9 mouse cellular contexts compared by ENCODE assay signal in genomic region chr5:31055216-31056140, GRCm38 (mm10). TPM values are rescaled to one million over a fixed set of nuclear protein-coding genes. Genes with fewer than 3 reads are reported as not detected.
A peak's percentile ranks its signal among the peaks of the same experiment; 100 is the strongest.
DNase-seq lines count a peak whose midpoint lies in the region; ATAC-seq and TF ChIP-seq lines count a peak whose summit lies in the region.
"Had no signal": no experiment of that assay in that cellular context is flagged by ENCODE, and none has a peak within 500 bp of the region (broad histone marks: within the 10 kb centered on the region; RNA-seq: fewer than 3 reads in every experiment).

No protein-coding gene starts in this region.

- H3K27ac ChIP-seq in kidney, adult 2 months (ENCODE audit: insufficient read depth, low read depth, low read length): no peak overlapping the region
- peak overlapping the region; percentile 37 to 59 for H3K27ac ChIP-seq in heart, embryonic 14.5 days (replicated peaks in 1 of 2; ENCODE audit: control insufficient read depth in 1 of 2, insufficient read depth in 1 of 2, low read depth in 2 of 2, low read length in 2 of 2)
- peak overlapping the region; percentile 17 for H3K27ac ChIP-seq in liver, postnatal 0 days (ENCODE audit: low read depth)
- H3K27ac ChIP-seq in stomach, embryonic 16.5 days (ENCODE audit: low read length): peak overlapping the region; percentile 57

- H3K4me1 ChIP-seq in kidney, adult 2 months (ENCODE audit: control insufficient read depth, insufficient read depth, low read length): peaks cover 11% of the 10 kb centered on the region; the same call in 1 of the 2 replicates
- peaks cover 3 to 16% of the 10 kb centered on the region in 2 experiments; a peak in 3 of 4 replicates for H3K4me1 ChIP-seq in heart, embryonic 14.5 days (ENCODE audit: control insufficient read depth in 2 of 2, insufficient read depth in 2 of 2, low read length in 2 of 2)
- H3K4me1 ChIP-seq in liver, postnatal 0 days (ENCODE audit: insufficient read depth): peaks cover 17% of the 10 kb centered on the region
- H3K4me1 ChIP-seq in stomach, embryonic 16.5 days (ENCODE audit: control insufficient read depth, insufficient read depth, low read length): peaks cover 15% of the 10 kb centered on the region

- peak overlapping the region; percentile 76 for H3K4me2 ChIP-seq in heart, embryonic 14.5 days (ENCODE audit: low read length)
- H3K4me2 ChIP-seq in liver, postnatal 0 days (ENCODE audit: low read depth, low read length): peak overlapping the region; percentile 99
- H3K4me2 ChIP-seq in stomach, embryonic 16.5 days (ENCODE audit: low read depth, low read length): peak overlapping the region; percentile 94

- TF ChIP-seq CTCF in kidney, adult 2 months (conservative IDR thresholded peaks at IDR 0.05; ENCODE audit: insufficient read depth, insufficient read length, low read depth, low read length): no peak
- no peak for TF ChIP-seq CTCF in liver, postnatal 0 days (IDR thresholded peaks at IDR 0.05; ENCODE audit: low read depth)

- no peak for TF ChIP-seq POLR2A in kidney, adult 2 months (IDR thresholded peaks at IDR 0.05; ENCODE audit: low read depth, low read length)

- DNase-seq in kidney, adult 2 months: no peak
- DNase-seq in kidney, adult 9 months: no peak
- DNase-seq in NIH3T3 (ENCODE audit: low read depth): peak; percentile 18
- DNase-seq in liver, postnatal 0 days: no peak
- no peak for DNase-seq in thymus, adult 18-20 months

- H3K36me3 ChIP-seq in kidney, adult 2 months (ENCODE audit: control insufficient read depth, insufficient read depth, low read length): no peaks in the 10 kb centered on the region; the same call in 1 of the 2 replicates
- H3K36me3 ChIP-seq in heart, embryonic 14.5 days (ENCODE audit: control insufficient read depth, insufficient read depth, low read length): peaks cover 42% of the 10 kb centered on the region
- peaks cover 25% of the 10 kb centered on the region for H3K36me3 ChIP-seq in liver, postnatal 0 days (replicated peaks; ENCODE audit: insufficient read depth, low read length)
- H3K36me3 ChIP-seq in stomach, embryonic 16.5 days (ENCODE audit: control insufficient read depth, insufficient read depth, low read length): 0 out of 2 replicates have a peak, but pooled peaks cover 6% of the 10 kb centered on the region

- no peaks in the 10 kb centered on the region for H3K9me3 ChIP-seq in heart, embryonic 14.5 days (ENCODE audit: control insufficient read depth, low read length)
- H3K9me3 ChIP-seq in liver, postnatal 0 days (ENCODE audit: low read length): no peaks in the 10 kb centered on the region
- H3K9me3 ChIP-seq in stomach, embryonic 16.5 days (replicated peaks; ENCODE audit: control insufficient read depth, low read length): no peaks in the 10 kb centered on the region

- 0 out of 2 replicates have a peak, but pooled peaks have one; percentile 14 for ATAC-seq in heart, embryonic 14.5 days (ENCODE audit: insufficient number of reproducible peaks, insufficient read depth, low FRiP score, low read depth)
- no peak for ATAC-seq in liver, postnatal 0 days
- no peak for ATAC-seq in stomach, embryonic 16.5 days (ENCODE audit: insufficient read depth, low FRiP score)
- ATAC-seq in erythroid progenitor cell, adult 5-6 weeks (replicated peaks; ENCODE audit: low FRiP score, poor library complexity, severe bottlenecking): no peak

- WGBS in kidney, adult 2 months: 38% methylated on average over 19 of the region's 19 CpGs
- 25% methylated on average over 19 of the region's 19 CpGs for WGBS in heart, embryonic 14.5 days
- WGBS in liver, postnatal 0 days (ENCODE audit: insufficient replicate concordance): 17% methylated on average over 19 of the region's 19 CpGs
- WGBS in stomach, embryonic 16.5 days: 17% methylated on average over 19 of the region's 19 CpGs

- no peak for TF ChIP-seq EP300 in liver, postnatal 0 days (IDR thresholded peaks at IDR 0.05; ENCODE audit: low read depth)

- H3K27me3 ChIP-seq in kidney, adult 2 months (replicated peaks; ENCODE audit: control insufficient read depth, insufficient read depth, low read length): no peaks in the 10 kb centered on the region
- H3K27me3 ChIP-seq in heart, embryonic 14.5 days (ENCODE audit: control insufficient read depth, insufficient read depth, low read length): no peaks in the 10 kb centered on the region
- H3K27me3 ChIP-seq in liver, postnatal 0 days (ENCODE audit: insufficient read depth, low read length): no peaks in the 10 kb centered on the region
- no peaks in the 10 kb centered on the region for H3K27me3 ChIP-seq in stomach, embryonic 16.5 days (ENCODE audit: control insufficient read depth, insufficient read depth, low read length)

- H3K4me3 ChIP-seq in kidney, adult 2 months (ENCODE audit: insufficient read depth, low read depth, low read length): peak overlapping the region; percentile 59
- peak overlapping the region; percentile 51 to 60 for H3K4me3 ChIP-seq in heart, embryonic 14.5 days (ENCODE audit: control insufficient read depth in 1 of 2, insufficient read depth in 1 of 2, low read depth in 1 of 2, low read length in 2 of 2)
- peak overlapping the region; percentile 61 for H3K4me3 ChIP-seq in liver, postnatal 0 days (ENCODE audit: low read depth, low read length)
- peak overlapping the region; percentile 67 for H3K4me3 ChIP-seq in stomach, embryonic 16.5 days (replicated peaks; ENCODE audit: low read length)

- H3K9ac ChIP-seq in heart, embryonic 14.5 days (ENCODE audit: low read length): peak overlapping the region; percentile 76
- H3K9ac ChIP-seq in liver, postnatal 0 days (replicated peaks): peak overlapping the region; percentile 71
- H3K9ac ChIP-seq in stomach, embryonic 16.5 days (ENCODE audit: low read length): peak overlapping the region; percentile 86

RNA-seq across cellular contexts. Expression of gene Cad, which starts 0.9 kb away (rescaled TPM):
- 12.4 and 14.2 TPM in 2 replicates for polyA plus RNA-seq in kidney, adult 2 months (2012; rRNA removed)
- 13.3 and 14.3 TPM in 2 replicates for polyA plus RNA-seq in heart, embryonic 14.5 days (2014; fragmentation: Nextera tagmentation; extraction: Ambion mirVana)
- polyA plus RNA-seq in liver, postnatal 0 days (2015; fragmentation: Nextera tagmentation; extraction: Ambion mirVana): 3.1 and 4.2 TPM in 2 replicates
- 26.0 and 26.8 TPM in 2 replicates for polyA plus RNA-seq in stomach, embryonic 16.5 days (2015; fragmentation: Nextera tagmentation; extraction: Ambion mirVana)
- total RNA-seq in erythroid progenitor cell, adult 5-6 weeks (2015; ENCODE audit: low replicate concordance): 19.3 and 24.9 TPM in 2 replicates
- 3.5 and 11.3 TPM in 2 replicates for total RNA-seq in erythroid progenitor cell, adult 5-6 weeks (2017; ENCODE audit: low replicate concordance)

RNA-seq across cellular contexts. Expression of gene Slc5a6, which starts 6.8 kb away (rescaled TPM):
- polyA plus RNA-seq in kidney, adult 2 months (2012; rRNA removed): 81.5 and 121 TPM in 2 replicates
- 6.5 and 7.2 TPM in 2 replicates for polyA plus RNA-seq in heart, embryonic 14.5 days (2014; fragmentation: Nextera tagmentation; extraction: Ambion mirVana)
- polyA plus RNA-seq in liver, postnatal 0 days (2015; fragmentation: Nextera tagmentation; extraction: Ambion mirVana): 3.1 and 3.7 TPM in 2 replicates
- 9.5 and 10.3 TPM in 2 replicates for polyA plus RNA-seq in stomach, embryonic 16.5 days (2015; fragmentation: Nextera tagmentation; extraction: Ambion mirVana)
- not detected in 2 replicates for total RNA-seq in erythroid progenitor cell, adult 5-6 weeks (2015; ENCODE audit: low replicate concordance)
- total RNA-seq in erythroid progenitor cell, adult 5-6 weeks (2017; ENCODE audit: low replicate concordance): not detected in 2 replicates

RNA-seq across cellular contexts. Expression of gene Atraid, which starts 7.4 kb away (rescaled TPM):
- 295 and 320 TPM in 2 replicates for polyA plus RNA-seq in kidney, adult 2 months (2012; rRNA removed)
- polyA plus RNA-seq in heart, embryonic 14.5 days (2014; fragmentation: Nextera tagmentation; extraction: Ambion mirVana): 142 and 156 TPM in 2 replicates
- 162 and 169 TPM in 2 replicates for polyA plus RNA-seq in liver, postnatal 0 days (2015; fragmentation: Nextera tagmentation; extraction: Ambion mirVana)
- 163 and 167 TPM in 2 replicates for polyA plus RNA-seq in stomach, embryonic 16.5 days (2015; fragmentation: Nextera tagmentation; extraction: Ambion mirVana)
- total RNA-seq in erythroid progenitor cell, adult 5-6 weeks (2015; ENCODE audit: low replicate concordance): 38.6 and 49.9 TPM in 2 replicates
- 15.1 and 16.0 TPM in 2 replicates for total RNA-seq in erythroid progenitor cell, adult 5-6 weeks (2017; ENCODE audit: low replicate concordance)

RNA-seq across cellular contexts. Expression of gene Dnajc5g, which starts 50.6 kb away (rescaled TPM):
- not detected in 2 replicates for polyA plus RNA-seq in kidney, adult 2 months (2012; rRNA removed)
- polyA plus RNA-seq in heart, embryonic 14.5 days (2014; fragmentation: Nextera tagmentation; extraction: Ambion mirVana): not detected in 2 replicates
- polyA plus RNA-seq in liver, postnatal 0 days (2015; fragmentation: Nextera tagmentation; extraction: Ambion mirVana): not detected in 2 replicates
- not detected in 2 replicates for polyA plus RNA-seq in stomach, embryonic 16.5 days (2015; fragmentation: Nextera tagmentation; extraction: Ambion mirVana)
- total RNA-seq in erythroid progenitor cell, adult 5-6 weeks (2015; ENCODE audit: low replicate concordance): not detected in 2 replicates
- not detected in 2 replicates for total RNA-seq in erythroid progenitor cell, adult 5-6 weeks (2017; ENCODE audit: low replicate concordance)
- polyA plus RNA-seq: brain, embryonic 14.5 days had no signal

RNA-seq across cellular contexts. Expression of gene Slc30a3, which starts 52.6 kb away (rescaled TPM):
- 0.14 and 0.24 TPM in 2 replicates for polyA plus RNA-seq in kidney, adult 2 months (2012; rRNA removed)
- polyA plus RNA-seq in heart, embryonic 14.5 days (2014; fragmentation: Nextera tagmentation; extraction: Ambion mirVana): 0.26 and 0.43 TPM in 2 replicates
- 0.24 and 0.72 TPM in 2 replicates for polyA plus RNA-seq in liver, postnatal 0 days (2015; fragmentation: Nextera tagmentation; extraction: Ambion mirVana)
- polyA plus RNA-seq in stomach, embryonic 16.5 days (2015; fragmentation: Nextera tagmentation; extraction: Ambion mirVana): 0.25 and 0.30 TPM in 2 replicates
- not detected in 2 replicates for total RNA-seq in erythroid progenitor cell, adult 5-6 weeks (2015; ENCODE audit: low replicate concordance)
- total RNA-seq in erythroid progenitor cell, adult 5-6 weeks (2017; ENCODE audit: low replicate concordance): not detected in 2 replicates
